ENCODE assay signal across 18 mouse cellular contexts in the genomic region with DNA sequence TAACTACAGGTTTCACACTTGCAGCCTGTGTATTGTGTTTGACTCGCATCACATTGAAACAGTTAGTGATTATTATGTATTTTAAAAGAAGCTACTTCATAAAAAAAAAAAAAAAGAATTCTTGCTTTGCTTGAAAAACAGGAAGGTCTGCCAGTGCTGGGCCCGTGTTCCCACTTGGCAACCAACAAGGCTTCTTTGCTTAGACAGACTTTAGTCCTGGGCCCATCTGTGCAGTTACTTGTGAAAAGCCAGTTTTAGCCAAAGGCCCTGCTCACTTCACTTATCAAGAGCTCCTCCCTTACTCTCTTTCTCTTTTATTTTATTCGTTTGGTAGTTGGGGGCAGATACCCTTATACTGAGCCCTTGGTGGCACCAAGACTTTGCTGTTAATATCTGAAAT. TPM values are rescaled to one million over a fixed set of nuclear protein-coding genes. Genes with fewer than 3 reads are reported as not detected.
A peak's percentile ranks its signal among the peaks of the same experiment; 100 is the strongest.
DNase-seq lines count a peak whose midpoint lies in the region; TF ChIP-seq lines count a peak whose summit lies in the region.
"Had no signal": no experiment of that assay in that cellular context is flagged by ENCODE, and none has a peak within 500 bp of the region (broad histone marks: within the 10 kb centered on the region; RNA-seq: fewer than 3 reads in every experiment).

No protein-coding gene starts in this region.

- no peak for TF ChIP-seq CTCF in brain, embryonic 14.5 days (IDR thresholded peaks at IDR 0.05; ENCODE audit: borderline replicate concordance, extremely low read depth, insufficient read depth, insufficient read length)

- no peak for TF ChIP-seq POLR2A in brain, embryonic 14.5 days (IDR thresholded peaks at IDR 0.05; ENCODE audit: borderline replicate concordance, extremely low read depth, insufficient read depth, insufficient read length, poor library complexity, severe bottlenecking)

- peak; percentile 31 to 52 for DNase-seq in cerebellum, postnatal 10 days
- no peak for DNase-seq in cerebellum, postnatal 4 days (ENCODE audit: low spot score in 2 of 2)
- peak; percentile 23 for DNase-seq in layer of hippocampus, adult 11-12 months (ENCODE audit: low spot score)
- no peak for DNase-seq in layer of hippocampus, adult 9-10 months (ENCODE audit: low spot score)
- DNase-seq in adipocyte (ENCODE audit: low spot score): peak; percentile 41
- peak; percentile 38 for DNase-seq in brain, embryonic 14.5 days (ENCODE audit: low read depth)
- no peak for DNase-seq in yolk sac, embryonic 10.5 days (ENCODE audit: low spot score)
- DNase-seq: adrenal gland, adult 2 months; adrenal gland, postnatal 10 days; adrenal gland, postnatal 25 days; B cell, adult 2 months; cerebellum, adult 11 months; cerebellum, adult 18-20 months; cerebellum, adult 8-10 months; cerebellum, adult 9-11 months; cerebellum, postnatal 25 days; embryo, embryonic 11 days had no signal

RNA-seq across cellular contexts. Expression of gene Syt17, which starts 36.1 kb away (rescaled TPM):
- polyA plus RNA-seq in brain, embryonic 14.5 days (2012; rRNA removed): 10.5 and 13.4 TPM in 2 replicates
- polyA plus RNA-seq: G1E had no signal

Comparison
In these comparisons a context has a peak if more than half of its experiments do, and no peak if none do; other contexts are left out.
1. DNase-seq: peak in cerebellum, postnatal 10 days (2 of 2), layer of hippocampus, adult 11-12 months (single experiment), adipocyte (single experiment) and brain, embryonic 14.5 days (single experiment); none in cerebellum, postnatal 4 days (0 of 2), layer of hippocampus, adult 9-10 months (single experiment) and yolk sac, embryonic 10.5 days (single experiment).